Mouse (Mus musculus): ENCODE measurements around the gene Agxt2. TPM values are rescaled to one million over a fixed set of nuclear protein-coding genes. Genes with fewer than 3 reads are reported as not detected.

Gene Agxt2
- polyA plus RNA-seq, 1 experiment from 2014 or later, result not detected

DNA sequence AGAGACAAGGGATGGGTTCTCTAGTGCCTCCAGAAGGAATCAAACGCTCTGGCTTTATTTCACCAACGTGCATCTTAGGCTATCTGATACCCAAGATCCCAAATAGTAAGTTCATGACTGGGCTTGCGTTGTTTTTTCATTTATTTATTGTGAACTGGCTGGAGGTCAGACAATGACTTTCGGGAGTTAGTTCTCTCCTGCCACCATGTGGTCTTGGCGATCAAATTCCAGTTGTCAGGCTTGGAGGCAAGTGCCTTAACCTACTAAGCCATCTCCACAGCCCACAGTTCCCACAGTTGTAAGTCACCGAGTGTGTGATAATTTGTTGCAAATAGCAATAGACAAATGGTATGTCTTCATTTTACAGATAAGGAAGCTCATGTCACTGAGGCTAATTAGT lies 81.6 kb downstream of the Agxt2 start:
- Histone ChIP-seq H3K4me1 (replicated peaks) (no peaks in the 10 kb centered on the region), H3K36me3 (peaks cover 25% of the 10 kb centered on the region), H3K27ac (replicated peaks) (no peak overlapping the region), H3K9me3 (no peaks in the 10 kb centered on the region), H3K4me2 (no peak overlapping the region), H3K4me3 (no peak overlapping the region), H3K9ac (no peak overlapping the region), H3K27me3 (no peaks in the 10 kb centered on the region)
- no peak for ATAC-seq (ENCODE audit: low read depth)
- 80% methylated on average over 6 of the region's 6 CpGs for WGBS

GRCm38 (mm10) chr15:10441493-10441892 lies 83.2 kb downstream of the Agxt2 start:
- H3K4me1 ChIP-seq (replicated peaks), result no peaks in the 10 kb centered on the region
- no peak overlapping the region for H3K27ac ChIP-seq (replicated peaks)
- H3K36me3 ChIP-seq, result peaks cover 35% of the 10 kb centered on the region
- H3K27me3 ChIP-seq, result no peaks in the 10 kb centered on the region
- no peak for ATAC-seq (ENCODE audit: low read depth)
- H3K9me3 ChIP-seq, result no peaks in the 10 kb centered on the region
- WGBS, result 91% methylated on average over 9 of the region's 9 CpGs
- no peak overlapping the region for H3K4me3 ChIP-seq
- H3K9ac ChIP-seq, result no peak overlapping the region
- no peak overlapping the region for H3K4me2 ChIP-seq

DNA sequence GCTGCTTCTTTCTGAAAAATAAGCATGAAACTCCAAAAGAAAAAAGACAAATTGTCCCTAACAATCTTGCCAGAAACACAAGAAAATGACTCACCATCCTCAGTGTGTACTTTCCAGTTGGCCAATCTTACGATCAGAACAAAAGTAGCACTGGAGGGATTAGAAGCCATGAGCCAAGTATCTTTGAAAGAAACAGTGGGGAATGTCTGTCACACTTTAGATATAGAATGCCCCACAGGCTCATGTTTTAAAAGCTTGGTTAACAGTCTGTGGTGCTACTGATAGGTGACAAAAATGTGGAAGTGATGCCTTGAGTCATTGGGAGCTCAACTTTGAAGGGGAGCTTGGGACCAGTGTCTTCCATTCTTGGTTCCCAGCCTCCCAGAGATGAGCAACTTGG lies 83.9 kb downstream of the Agxt2 start:
- Histone ChIP-seq H3K9ac (no peak overlapping the region), H3K4me2 (no peak overlapping the region), H3K4me3 (no peak overlapping the region), H3K27ac (replicated peaks) (no peak overlapping the region), H3K9me3 (no peaks in the 10 kb centered on the region), H3K27me3 (no peaks in the 10 kb centered on the region), H3K36me3 (peaks cover 38% of the 10 kb centered on the region), H3K4me1 (replicated peaks) (no peaks in the 10 kb centered on the region)
- 88% methylated on average over 1 of the region's 1 CpGs for WGBS
- no peak for ATAC-seq (ENCODE audit: low read depth)

GRCm38 (mm10) chr15:10447102-10447501 lies 88.8 kb downstream of the Agxt2 start:
- Histone ChIP-seq H3K4me1 (replicated peaks) (no peaks in the 10 kb centered on the region), H3K36me3 (peaks cover 60% of the 10 kb centered on the region), H3K4me3 (no peak overlapping the region), H3K27ac (replicated peaks) (no peak overlapping the region), H3K9me3 (no peaks in the 10 kb centered on the region), H3K27me3 (no peaks in the 10 kb centered on the region), H3K9ac (no peak overlapping the region), H3K4me2 (no peak overlapping the region)
- ATAC-seq (ENCODE audit: low read depth), result no peak
- WGBS, result 93% methylated on average over 3 of the region's 3 CpGs

Other genes starting within 250 kb of the Agxt2 start
- 1.1 and 2.1 TPM in 2 replicates for gene Prlr, start 181.3 kb upstream of the Agxt2 start, polyA plus RNA-seq (2015; fragmentation: Nextera tagmentation; extraction: Ambion mirVana)
- not detected in 2 replicates for gene Gm21973, start 33.2 kb upstream of the Agxt2 start, polyA plus RNA-seq (2015; fragmentation: Nextera tagmentation; extraction: Ambion mirVana)
- 12.0 and 12.5 TPM in 2 replicates for gene Dnajc21, start 112.0 kb downstream of the Agxt2 start, polyA plus RNA-seq (2015; fragmentation: Nextera tagmentation; extraction: Ambion mirVana)
- 69.6 and 77.6 TPM in 2 replicates for gene Brix1, start 127.4 kb downstream of the Agxt2 start, polyA plus RNA-seq (2015; fragmentation: Nextera tagmentation; extraction: Ambion mirVana)
- gene Rad1, start 127.5 kb downstream of the Agxt2 start, polyA plus RNA-seq (2015; fragmentation: Nextera tagmentation; extraction: Ambion mirVana), result 30.3 and 32.5 TPM in 2 replicates
- gene Ttc23l, start 200.1 kb downstream of the Agxt2 start, polyA plus RNA-seq (2015; fragmentation: Nextera tagmentation; extraction: Ambion mirVana), result not detected in 2 replicates

Measured in neural tube, embryonic 13.5 days (tissue).